Mouse (Mus musculus) stomach, postnatal 0 days (tissue): Measurements from ENCODE around the gene Ube2f. TPM values are rescaled to one million over a fixed set of nuclear protein-coding genes. Genes with fewer than 3 reads are reported as not detected.

Experiments
- ATAC-seq: fragments of 200-750 bp; cut with Nextera tagmentation; 2 replicates; pipeline ENCODE4 v1.8.0; 2017; ENCODE audit not compliant: low FRiP score, low TSS enrichment
- DNase-seq: peaks from one replicate; pipeline ENCODE4 v3.0.0-alpha.2; 2016; ENCODE audit warnings: low spot score
- H3K27ac ChIP-seq: fragments of 300-500 bp; sonication (generic); replicated peaks from 2 replicates; pipeline ENCODE4 v1.5.1; 2014; ENCODE audit warnings: mild to moderate bottlenecking, control low read depth
- H3K27me3 ChIP-seq: fragments of 300-500 bp; sonication (generic); 2 replicates; pipeline ENCODE4 v1.6.1; 2014; ENCODE audit warnings: low read length; ENCODE audit not compliant: control insufficient read depth, insufficient read depth
- H3K36me3 ChIP-seq: fragments of 300-500 bp; sonication (generic); 2 replicates; pipeline ENCODE4 v1.6.1; 2014; ENCODE audit warnings: low read length, mixed read lengths; ENCODE audit not compliant: control insufficient read depth, insufficient read depth
- H3K4me1 ChIP-seq: fragments of 300-500 bp; sonication (generic); replicated peaks from 2 replicates; pipeline ENCODE4 v1.6.1; 2014; ENCODE audit warnings: antibody characterized with exemption; ENCODE audit not compliant: control insufficient read depth, insufficient read depth
- H3K4me2 ChIP-seq: fragments of 300-500 bp; sonication (generic); replicated peaks from 2 replicates; pipeline ENCODE4 v1.6.1; 2014; ENCODE audit warnings: low read depth, mild to moderate bottlenecking, control low read depth, moderate library complexity
- H3K4me3 ChIP-seq: fragments of 300-500 bp; sonication (generic); 2 replicates; pipeline ENCODE4 v1.5.1; 2014; ENCODE audit warnings: low read depth, low read length, control low read depth
- H3K9ac ChIP-seq: fragments of 300-500 bp; sonication (generic); 2 replicates; pipeline ENCODE4 v1.6.1; 2014; ENCODE audit warnings: mild to moderate bottlenecking, low read length, control low read depth, mixed read lengths
- H3K9me3 ChIP-seq: fragments of 300-500 bp; sonication (generic); 2 replicates; pipeline ENCODE4 v1.6.1; 2016; ENCODE audit warnings: low read length; ENCODE audit not compliant: control insufficient read depth
- CTCF ChIP-seq: IDR thresholded peaks from 2 replicates; pipeline ENCODE4 v1.5.1; 2016; ENCODE audit warnings: antibody characterized with exemption, low read depth, mild to moderate bottlenecking, moderate library complexity
- EP300 ChIP-seq: optimal IDR thresholded peaks from 2 replicates; pipeline ENCODE3; 2016; ENCODE audit warnings: antibody characterized with exemption
- WGBS: fragments of 180-500 bp; shearing (Covaris S2); extraction: QIAGEN DNeasy Blood & Tissue Kit; methylation state at CpG from one replicate; pipeline ENCODE4 v1.1.7; 2014; 5-methylcytosine and 5-hydroxymethylcytosine counted together
- polyA plus RNA-seq: library from polyadenylated mRNA; unstranded; fragments of >200 nt; fragmentation: Nextera tagmentation; extraction: Ambion mirVana; gene quantifications from 2 replicates; pipeline ENCODE4 v1.2.1, GENCODE M21; 2015

Gene Ube2f
- polyA plus RNA-seq, 1 experiment from 2014 or later = 56.9 TPM

- Histone ChIP-seq H3K9ac (no peak overlapping the region), H3K27ac (peak overlapping the region; percentile 25; the same call in 1 of the 2 replicates), H3K4me3 (no peak overlapping the region), H3K27me3 (no peaks in the 10 kb centered on the region), H3K9me3 (no peaks in the 10 kb centered on the region), H3K4me2 (no peak overlapping the region), H3K36me3 (peaks cover 12% of the 10 kb centered on the region; the same call in 1 of the 2 replicates), H3K4me1 (no peaks in the 10 kb centered on the region)
- 85% methylated on average over 3 of the region's 3 CpGs for WGBS
- no peak for TF ChIP-seq EP300
- TF ChIP-seq CTCF = no peak
- no peak for DNase-seq
- no peak for ATAC-seq
These were observed 51.9 kb downstream of the Ube2f start for GRCm38 (mm10) chr1:91302021-91302420.

- H3K27me3 ChIP-seq = no peaks in the 10 kb centered on the region
- no peak overlapping the region for H3K4me2 ChIP-seq
- 84% methylated on average over 4 of the region's 4 CpGs for WGBS
- TF ChIP-seq EP300 (no peak), CTCF (no peak)
- H3K9me3 ChIP-seq = no peaks in the 10 kb centered on the region
- H3K4me1 ChIP-seq = no peaks in the 10 kb centered on the region
- ATAC-seq (no peak), DNase-seq (no peak)
- peaks cover 26% of the 10 kb centered on the region for H3K36me3 ChIP-seq
- no peak overlapping the region for H3K9ac ChIP-seq
- H3K4me3 ChIP-seq = no peak overlapping the region
- no peak overlapping the region for H3K27ac ChIP-seq
These were observed 54.5 kb downstream of the Ube2f start for GRCm38 (mm10) chr1:91304621-91305020.

- DNase-seq (no peak), ATAC-seq (no peak)
- Histone ChIP-seq H3K4me3 (no peak overlapping the region), H3K4me1 (no peaks in the 10 kb centered on the region), H3K9ac (no peak overlapping the region), H3K27me3 (no peaks in the 10 kb centered on the region), H3K36me3 (peaks cover 29% of the 10 kb centered on the region), H3K4me2 (no peak overlapping the region), H3K9me3 (no peaks in the 10 kb centered on the region), H3K27ac (no peak overlapping the region)
- WGBS = 92% methylated on average over 13 of the region's 13 CpGs
- TF ChIP-seq EP300 (no peak), CTCF (no peak)
These were observed 59.4 kb downstream of the Ube2f start for GRCm38 (mm10) chr1:91309366-91310085.

- Histone ChIP-seq H3K27ac (no peak overlapping the region), H3K4me3 (no peak overlapping the region), H3K4me2 (no peak overlapping the region), H3K4me1 (no peaks in the 10 kb centered on the region), H3K9ac (no peak overlapping the region), H3K27me3 (no peaks in the 10 kb centered on the region), H3K9me3 (no peaks in the 10 kb centered on the region), H3K36me3 (peaks cover 16% of the 10 kb centered on the region; the same call in 1 of the 2 replicates)
- TF ChIP-seq EP300 (no peak), CTCF (no peak)
- ATAC-seq = no peak
- 78% methylated on average over 4 of the region's 4 CpGs for WGBS
- no peak for DNase-seq
These were observed 62.2 kb downstream of the Ube2f start for GRCm38 (mm10) chr1:91312273-91312672.

GRCm38 (mm10) chr1:91313251-91313650 lies 63.1 kb downstream of the Ube2f start:
- Histone ChIP-seq H3K9me3 (no peaks in the 10 kb centered on the region), H3K27me3 (no peaks in the 10 kb centered on the region), H3K9ac (no peak overlapping the region), H3K4me3 (no peak overlapping the region), H3K4me2 (no peak overlapping the region), H3K36me3 (peaks cover 16% of the 10 kb centered on the region; the same call in 1 of the 2 replicates), H3K27ac (peak overlapping the region; percentile 71), H3K4me1 (no peaks in the 10 kb centered on the region)
- TF ChIP-seq EP300 (no peak), CTCF (no peak)
- 30% methylated on average over 5 of the region's 5 CpGs for WGBS
- DNase-seq (no peak), ATAC-seq (peak; percentile 65; the same call in 1 of the 2 replicates)

GRCm38 (mm10) chr1:91317656-91318055 lies 67.6 kb downstream of the Ube2f start:
- no peak for TF ChIP-seq CTCF
- Histone ChIP-seq H3K4me3 (no peak overlapping the region), H3K4me2 (no peak overlapping the region), H3K27me3 (no peaks in the 10 kb centered on the region), H3K9ac (no peak overlapping the region), H3K4me1 (no peaks in the 10 kb centered on the region), H3K9me3 (no peaks in the 10 kb centered on the region), H3K36me3 (no peaks in the 10 kb centered on the region), H3K27ac (no peak overlapping the region)
- no peak for DNase-seq
- 81% methylated on average over 6 of the region's 6 CpGs for WGBS
- ATAC-seq = no peak
